Mouse (Mus musculus) lung, adult 2 months (tissue): ENCODE data around the gene Zfp451.

ENCODE experiments used
- CTCF ChIP-seq: fragments of 200-500 bp; IDR thresholded peaks from 2 replicates; pipeline ENCODE4 v1.5.1; 2011; ENCODE audit warnings: mild to moderate bottlenecking, low read length, control low read depth; ENCODE audit not compliant: insufficient read depth
- POLR2A ChIP-seq: fragments of 200-500 bp; IDR thresholded peaks from 2 replicates; pipeline ENCODE4 v1.6.1; 2011; ENCODE audit warnings: low read depth, mild to moderate bottlenecking, control low read depth, low read length, borderline replicate concordance; ENCODE audit errors: extremely low read depth

DNA sequence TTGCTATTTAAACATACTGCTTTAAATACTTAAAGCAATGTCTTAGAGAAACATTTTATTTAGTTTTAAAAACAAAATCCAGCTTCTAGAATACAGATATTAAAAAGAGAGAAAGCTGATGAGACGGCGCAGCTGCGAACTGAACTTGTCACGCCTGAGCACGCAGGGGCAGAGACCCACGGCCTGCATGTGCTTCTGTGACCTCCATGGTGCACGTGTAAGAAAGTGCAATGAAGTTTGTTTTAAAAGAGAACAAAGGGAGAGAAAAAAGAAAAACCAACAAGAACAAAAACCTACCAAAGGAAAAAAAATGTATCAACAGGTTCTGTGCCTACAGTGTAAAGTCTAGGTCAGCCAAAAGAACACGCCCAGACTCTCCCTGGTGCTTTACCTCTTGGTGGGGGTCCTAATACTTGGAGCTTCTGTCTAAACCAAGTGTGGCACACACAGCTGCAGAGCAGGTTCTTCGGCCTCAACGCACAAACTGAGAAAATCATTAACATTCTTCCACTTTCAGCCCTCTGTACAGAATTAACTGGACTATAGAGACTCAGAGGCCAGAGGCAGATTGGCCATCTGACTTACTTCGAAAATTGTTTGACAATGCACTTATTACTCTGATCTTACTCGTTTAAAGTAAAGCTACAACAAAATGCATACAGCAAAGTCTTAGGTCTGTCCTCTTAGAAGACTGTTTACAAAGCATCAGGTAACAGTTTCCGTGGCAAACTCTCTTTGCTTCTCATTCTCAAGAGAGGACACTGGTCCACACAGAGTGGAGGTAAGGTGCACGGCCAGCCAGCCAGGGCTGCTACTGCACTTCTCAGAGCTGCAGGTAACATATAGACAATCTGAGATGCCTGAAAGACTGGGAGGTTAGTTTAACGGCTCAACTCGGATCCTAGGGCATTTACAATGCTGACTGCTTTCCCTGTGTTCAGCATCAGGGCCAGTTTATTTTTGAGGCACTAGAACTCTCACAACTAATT lies 47.6 kb downstream of the Zfp451 start:
- TF ChIP-seq CTCF: no peak
- TF ChIP-seq POLR2A: no peak
